Mouse (Mus musculus): ENCODE measurements around the gene Rasgrp1.
A peak's percentile ranks its signal among the peaks of the same experiment; 100 is the strongest.

The Rasgrp1 gene

GRCm38 (mm10) chr2:117231257-117231656 is 111.5 kb downstream of the Rasgrp1 start:
- DNase-seq: peak; percentile 90

- DNase-seq: no peak
These were observed 112.5 kb downstream of the Rasgrp1 start for GRCm38 (mm10) chr2:117230261-117230660.
